Comparison of ENCODE assay signal across 8 mouse cellular contexts in the genomic region with DNA sequence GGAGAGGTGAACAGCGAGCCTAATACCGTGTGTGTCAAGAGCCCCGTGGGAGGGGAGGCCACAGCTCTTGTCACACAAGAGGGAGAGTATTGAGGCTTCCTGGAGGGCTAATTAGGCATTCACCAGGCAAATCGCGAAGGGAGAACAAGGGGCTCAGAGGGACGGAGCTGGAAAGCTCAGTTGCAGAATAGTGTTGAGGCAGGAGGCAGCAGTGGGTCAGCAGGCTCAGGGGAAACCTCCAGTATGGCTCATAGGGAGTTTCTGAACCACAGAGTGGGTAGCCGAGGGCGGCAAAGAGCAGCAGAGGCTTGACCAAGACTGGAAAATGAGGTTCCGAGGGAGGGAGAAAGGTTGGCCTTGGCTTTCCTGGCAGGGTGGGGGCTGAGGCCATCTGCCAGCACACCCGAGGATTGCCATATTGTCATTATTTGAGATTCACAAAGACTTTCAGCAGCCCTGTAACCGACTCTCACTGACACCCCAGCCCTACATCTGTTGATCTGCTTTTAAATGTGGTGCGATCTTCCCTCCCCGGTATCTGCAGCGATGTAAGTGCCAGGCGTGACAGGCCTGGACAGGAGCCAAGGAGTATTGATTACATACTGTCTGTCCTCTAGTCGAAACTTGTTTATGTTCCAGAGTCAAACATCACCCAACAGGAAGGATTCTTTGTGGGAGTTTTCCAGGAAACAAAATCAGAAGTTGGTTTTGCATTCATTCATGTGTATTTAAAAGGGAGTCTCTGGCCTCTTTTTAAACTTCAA.
A peak's percentile ranks its signal among the peaks of the same experiment; 100 is the strongest.
DNase-seq lines count a peak whose midpoint lies in the region; ATAC-seq lines count a peak whose summit lies in the region.

No protein-coding gene starts in this region.

- H3K4me3 ChIP-seq in midbrain, embryonic 16.5 days (ENCODE audit: low read depth, low read length), result no peak overlapping the region

- DNase-seq in adrenal gland, adult 2 months, result peak; percentile 29
- no peak for DNase-seq in adrenal gland, adult 18-20 months (ENCODE audit: low spot score in 2 of 2)
- DNase-seq in lung, postnatal 4 days, result peak; percentile 32 to 47
- DNase-seq in lung, postnatal 10 days, result no peak
- peak; percentile 16 for DNase-seq in induced T-regulatory cell, adult 2 months (ENCODE audit: low read depth)
- DNase-seq in urinary bladder, postnatal 25 days (ENCODE audit: low spot score), result no peak

- no peaks in the 10 kb centered on the region for H3K9me3 ChIP-seq in midbrain, embryonic 16.5 days (replicated peaks; ENCODE audit: control insufficient read depth, low read length, poor library complexity, severe bottlenecking)

- peaks cover 58% of the 10 kb centered on the region for H3K4me1 ChIP-seq in midbrain, embryonic 16.5 days (ENCODE audit: control insufficient read depth, insufficient read depth, low read length)

- no peaks in the 10 kb centered on the region for H3K36me3 ChIP-seq in midbrain, embryonic 16.5 days (ENCODE audit: control insufficient read depth, insufficient read depth, low read length)

- H3K27me3 ChIP-seq in midbrain, embryonic 16.5 days (ENCODE audit: control insufficient read depth, insufficient read depth, low read depth, low read length), result no peaks in the 10 kb centered on the region

- H3K9ac ChIP-seq in midbrain, embryonic 16.5 days (ENCODE audit: low read depth, low read length), result peak overlapping the region; percentile 43; the same call in 1 of the 2 replicates

- peak overlapping the region; percentile 38 for H3K4me2 ChIP-seq in midbrain, embryonic 16.5 days (ENCODE audit: low read length)

- peak; percentile 27; the same call in 1 of the 2 replicates for ATAC-seq in midbrain, embryonic 16.5 days
- ATAC-seq in megakaryocyte, adult 5-6 weeks (ENCODE audit: poor library complexity, severe bottlenecking), result no peak

- WGBS in midbrain, embryonic 16.5 days, result 7% methylated on average over 16 of the region's 16 CpGs

- H3K27ac ChIP-seq in midbrain, embryonic 16.5 days (ENCODE audit: low read length), result peak overlapping the region; percentile 58

Comparison
In these comparisons a context has a peak if more than half of its experiments do, and no peak if none do; other contexts are left out.
1. DNase-seq: peak in adrenal gland, adult 2 months (single experiment), lung, postnatal 4 days (2 of 2) and induced T-regulatory cell, adult 2 months (single experiment); none in adrenal gland, adult 18-20 months (0 of 2), lung, postnatal 10 days (single experiment) and urinary bladder, postnatal 25 days (single experiment).